Mouse (Mus musculus): ENCODE measurements around the gene Lcn5. TPM values are rescaled to one million over a fixed set of nuclear protein-coding genes. Genes with fewer than 3 reads are reported as not detected.
A peak's percentile ranks its signal among the peaks of the same experiment; 100 is the strongest.

Lcn5 gene
- total RNA-seq (2018; cell fraction: chromatin; rRNA removed) = not detected
- not detected for total RNA-seq (2018; cell fraction: cytosol; rRNA removed)
- not detected for total RNA-seq (2018; cell fraction: nucleus; rRNA removed)
- not detected in 3 replicates for polyA plus RNA-seq (2018)

GRCm38 (mm10) chr2:25657652-25658051 lies at the start of gene Lcn5:
Lcn5 (plus strand) TSS chr2:25657952.
- Histone ChIP-seq H3K27ac (no peak within 1 kb of the TSS), H3K4me3 (ENCODE audit: inconsistent target) (no peak within 1 kb of the TSS), H3K36me3 (ENCODE audit: inconsistent target) (no peaks in the 10 kb centered on the region), H3K79me2 (ENCODE audit: inconsistent target) (no peaks in the 10 kb centered on the region)

GRCm38 (mm10) chr2:25608671-25609070 lies 49.1 kb upstream of the Lcn5 start:
- Histone ChIP-seq H3K79me2 (ENCODE audit: inconsistent target) (peaks cover 42% of the 10 kb centered on the region), H3K4me3 (ENCODE audit: inconsistent target) (no peak overlapping the region), H3K27ac (no peak overlapping the region), H3K36me3 (ENCODE audit: inconsistent target) (peaks cover under 1% of the 10 kb centered on the region; the same call in 1 of the 2 replicates)
- WGBS (ENCODE audit: missing documents) = 56% methylated on average over 10 of the region's 10 CpGs

GRCm38 (mm10) chr2:25616398-25616797 lies 41.4 kb upstream of the Lcn5 start:
- H3K4me3 ChIP-seq (ENCODE audit: inconsistent target) = no peak overlapping the region
- H3K27ac ChIP-seq = no peak overlapping the region
- H3K36me3 ChIP-seq (ENCODE audit: inconsistent target) = no peaks in the 10 kb centered on the region
- no peaks in the 10 kb centered on the region for H3K79me2 ChIP-seq (ENCODE audit: inconsistent target)
- 40% methylated on average over 18 of the region's 22 CpGs for WGBS (ENCODE audit: missing documents)

- no peaks in the 10 kb centered on the region for H3K36me3 ChIP-seq (ENCODE audit: inconsistent target)
- H3K27ac ChIP-seq = no peak within 1 kb of the TSS
- WGBS (ENCODE audit: missing documents) = 87% methylated on average over 3 of the region's 3 CpGs
- H3K79me2 ChIP-seq (ENCODE audit: inconsistent target) = no peaks in the 10 kb centered on the region
- no peak within 1 kb of the TSS for H3K4me3 ChIP-seq (ENCODE audit: inconsistent target)
Observed at GRCm38 (mm10) chr2:25617578-25617977, 40.2 kb upstream of the Lcn5 start, which contains the start of gene Ccdc183. Ccdc183 (minus strand) TSS chr2:25617678.

- 60% methylated on average over 6 of the region's 6 CpGs for WGBS (ENCODE audit: missing documents)
- H3K36me3 ChIP-seq (ENCODE audit: inconsistent target) = no peaks in the 10 kb centered on the region
Observed at GRCm38 (mm10) chr2:25620386-25620785, 37.4 kb upstream of the Lcn5 start.

GRCm38 (mm10) chr2:25620852-25621228 lies 36.9 kb upstream of the Lcn5 start:
- Histone ChIP-seq H3K79me2 (ENCODE audit: inconsistent target) (no peaks in the 10 kb centered on the region), H3K4me3 (ENCODE audit: inconsistent target) (peak overlapping the region; percentile 63), H3K36me3 (ENCODE audit: inconsistent target) (no peaks in the 10 kb centered on the region), H3K27ac (peak overlapping the region; percentile 62)
- WGBS (ENCODE audit: missing documents) = 48% methylated on average over 3 of the region's 4 CpGs

More at GRCm38 (mm10) chr2:25620386-25620785, 37.4 kb upstream of the Lcn5 start:
- Histone ChIP-seq H3K79me2 (ENCODE audit: inconsistent target) (no peaks in the 10 kb centered on the region), H3K27ac (0 out of 2 replicates have a peak overlapping the region, but pooled peaks have one; percentile 62), H3K4me3 (ENCODE audit: inconsistent target) (no peak overlapping the region)

- 8% methylated on average over 34 of the region's 34 CpGs for WGBS (ENCODE audit: missing documents)
- Histone ChIP-seq H3K79me2 (ENCODE audit: inconsistent target) (no peaks in the 10 kb centered on the region), H3K36me3 (ENCODE audit: inconsistent target) (no peaks in the 10 kb centered on the region), H3K4me3 (ENCODE audit: inconsistent target) (peak within 1 kb of the TSS; percentile 63), H3K27ac (peak within 1 kb of the TSS; percentile 62)
Observed at GRCm38 (mm10) chr2:25621229-25622200, 36.2 kb upstream of the Lcn5 start, which contains the start of gene Tmem141. Tmem141 (minus strand) TSS chr2:25622005.

GRCm38 (mm10) chr2:25625986-25626385 lies 31.8 kb upstream of the Lcn5 start:
- H3K4me3 ChIP-seq (ENCODE audit: inconsistent target) = no peak overlapping the region
- 54% methylated on average over 5 of the region's 5 CpGs for WGBS (ENCODE audit: missing documents)
- H3K36me3 ChIP-seq (ENCODE audit: inconsistent target) = no peaks in the 10 kb centered on the region
- H3K27ac ChIP-seq = no peak overlapping the region
- H3K79me2 ChIP-seq (ENCODE audit: inconsistent target) = no peaks in the 10 kb centered on the region

GRCm38 (mm10) chr2:25627811-25628210 lies 29.9 kb upstream of the Lcn5 start, which contains the start of gene Fcna:
Fcna (minus strand) TSS chr2:25628030.
- H3K36me3 ChIP-seq (ENCODE audit: inconsistent target) = no peaks in the 10 kb centered on the region
- 61% methylated on average over 6 of the region's 6 CpGs for WGBS (ENCODE audit: missing documents)
- no peak within 1 kb of the TSS for H3K4me3 ChIP-seq (ENCODE audit: inconsistent target)
- no peaks in the 10 kb centered on the region for H3K79me2 ChIP-seq (ENCODE audit: inconsistent target)
- peak within 1 kb of the TSS; percentile 51 for H3K27ac ChIP-seq

GRCm38 (mm10) chr2:25628738-25629137 lies 29.0 kb upstream of the Lcn5 start:
- no peak overlapping the region for H3K4me3 ChIP-seq (ENCODE audit: inconsistent target)
- no peaks in the 10 kb centered on the region for H3K36me3 ChIP-seq (ENCODE audit: inconsistent target)
- 86% methylated on average over 4 of the region's 4 CpGs for WGBS (ENCODE audit: missing documents)

GRCm38 (mm10) chr2:25633616-25634015 lies 24.1 kb upstream of the Lcn5 start:
- H3K36me3 ChIP-seq (ENCODE audit: inconsistent target) = no peaks in the 10 kb centered on the region
- WGBS (ENCODE audit: missing documents) = 97% methylated on average over 3 of the region's 3 CpGs
- no peaks in the 10 kb centered on the region for H3K79me2 ChIP-seq (ENCODE audit: inconsistent target)

More at GRCm38 (mm10) chr2:25628738-25629137, 29.0 kb upstream of the Lcn5 start:
- Histone ChIP-seq H3K79me2 (ENCODE audit: inconsistent target) (no peaks in the 10 kb centered on the region), H3K27ac (peak overlapping the region; percentile 51)

GRCm38 (mm10) chr2:25634046-25634445 lies 23.7 kb upstream of the Lcn5 start:
- H3K36me3 ChIP-seq (ENCODE audit: inconsistent target) = no peaks in the 10 kb centered on the region
- H3K27ac ChIP-seq = no peak overlapping the region
- H3K4me3 ChIP-seq (ENCODE audit: inconsistent target) = no peak overlapping the region
- 100% methylated on average over 1 of the region's 1 CpGs for WGBS (ENCODE audit: missing documents)
- no peaks in the 10 kb centered on the region for H3K79me2 ChIP-seq (ENCODE audit: inconsistent target)

More at GRCm38 (mm10) chr2:25633616-25634015, 24.1 kb upstream of the Lcn5 start:
- Histone ChIP-seq H3K4me3 (ENCODE audit: inconsistent target) (no peak overlapping the region), H3K27ac (no peak overlapping the region)

GRCm38 (mm10) chr2:25639890-25640289 lies 17.9 kb upstream of the Lcn5 start:
- H3K4me3 ChIP-seq (ENCODE audit: inconsistent target) = no peak overlapping the region
- H3K36me3 ChIP-seq (ENCODE audit: inconsistent target) = no peaks in the 10 kb centered on the region
- WGBS (ENCODE audit: missing documents) = 34% methylated on average over 6 of the region's 6 CpGs
- no peaks in the 10 kb centered on the region for H3K79me2 ChIP-seq (ENCODE audit: inconsistent target)
- no peak overlapping the region for H3K27ac ChIP-seq

- Histone ChIP-seq H3K27ac (no peak within 1 kb of the TSS), H3K36me3 (ENCODE audit: inconsistent target) (no peaks in the 10 kb centered on the region), H3K4me3 (ENCODE audit: inconsistent target) (no peak within 1 kb of the TSS), H3K79me2 (ENCODE audit: inconsistent target) (no peaks in the 10 kb centered on the region)
- 91% methylated on average over 2 of the region's 2 CpGs for WGBS (ENCODE audit: missing documents)
Observed at GRCm38 (mm10) chr2:25652902-25653301, 4.8 kb upstream of the Lcn5 start, which contains the start of gene Lcn8. Lcn8 (plus strand) TSS chr2:25653120.

GRCm38 (mm10) chr2:25654502-25654901 lies 3.2 kb upstream of the Lcn5 start:
- Histone ChIP-seq H3K79me2 (ENCODE audit: inconsistent target) (no peaks in the 10 kb centered on the region), H3K36me3 (ENCODE audit: inconsistent target) (no peaks in the 10 kb centered on the region), H3K4me3 (ENCODE audit: inconsistent target) (no peak overlapping the region), H3K27ac (no peak overlapping the region)
- 67% methylated on average over 1 of the region's 1 CpGs for WGBS (ENCODE audit: missing documents)

Data from macrophage (primary cell).